Mouse (Mus musculus): ENCODE measurements around the gene Hpse2.

GRCm38 (mm10) chr19:42795801-42796200, 592.4 kb downstream of the Hpse2 start:
- no peak for TF ChIP-seq CTCF (IDR thresholded peaks at IDR 0.05; ENCODE audit: low read depth)
- TF ChIP-seq EP300 (IDR thresholded peaks at IDR 0.05; ENCODE audit: low read depth), result no peak

All from liver, embryonic 14.5 days (tissue).